Mouse (Mus musculus) hindbrain, embryonic 11.5 days (tissue): ENCODE data around the gene Rbm17. TPM values are rescaled to one million over a fixed set of nuclear protein-coding genes. Genes with fewer than 3 reads are reported as not detected.
A peak's percentile ranks its signal among the peaks of the same experiment; 100 is the strongest.
"Not testable (repeated sequence)": the region's sequence is repeated elsewhere in the genome, so short reads cannot be mapped to it uniquely, and the experiment has no call there.

Source experiments
- ATAC-seq: fragments of 200-750 bp; cut with Nextera tagmentation; 2 replicates; pipeline ENCODE4 v1.8.0; 2017; ENCODE audit warnings: mild to moderate bottlenecking, moderate TSS enrichment, moderate library complexity; ENCODE audit not compliant: low FRiP score
- DNase-seq: peaks from one replicate; pipeline ENCODE4 v3.0.0-alpha.2; 2015; ENCODE audit warnings: low spot score
- H3K27ac ChIP-seq: fragments of 300-500 bp; sonication (generic); 2 replicates; pipeline ENCODE4 v1.5.1; 2014; ENCODE audit warnings: mild to moderate bottlenecking, low read depth, low read length
- H3K27me3 ChIP-seq: fragments of 300-500 bp; sonication (generic); 2 replicates; pipeline ENCODE4 v1.6.1; 2014; ENCODE audit warnings: mild to moderate bottlenecking, low read length, moderate library complexity, mixed read lengths; ENCODE audit not compliant: control insufficient read depth, insufficient read depth
- H3K36me3 ChIP-seq: fragments of 300-500 bp; sonication (generic); 2 replicates; pipeline ENCODE4 v1.6.1; 2014; ENCODE audit warnings: mild to moderate bottlenecking, low read length, moderate library complexity, mixed read lengths; ENCODE audit not compliant: control insufficient read depth, insufficient read depth
- H3K4me1 ChIP-seq: fragments of 300-500 bp; sonication (generic); replicated peaks from 2 replicates; pipeline ENCODE4 v1.6.1; 2014; ENCODE audit warnings: low read length, mixed read lengths; ENCODE audit not compliant: control insufficient read depth, insufficient read depth
- H3K4me2 ChIP-seq: fragments of 300-500 bp; sonication (generic); replicated peaks from 2 replicates; pipeline ENCODE4 v1.6.1; 2014; ENCODE audit warnings: mild to moderate bottlenecking, low read depth, low read length
- H3K4me3 ChIP-seq: fragments of 300-500 bp; sonication (generic); 2 replicates; pipeline ENCODE4 v1.5.1; 2014; ENCODE audit warnings: low read depth, low read length
- H3K9ac ChIP-seq: fragments of 300-500 bp; sonication (generic); 2 replicates; pipeline ENCODE4 v1.6.1; 2014; ENCODE audit warnings: low read depth, low read length
- H3K9me3 ChIP-seq: fragments of 300-500 bp; sonication (generic); 2 replicates; pipeline ENCODE4 v1.6.1; 2016; ENCODE audit warnings: low read length; ENCODE audit not compliant: control insufficient read depth
- WGBS: fragments of 180-500 bp; shearing (Covaris S2); extraction: QIAGEN DNeasy Blood & Tissue Kit; methylation state at CpG from one replicate; pipeline ENCODE4 v1.1.7; 2014; 5-methylcytosine and 5-hydroxymethylcytosine counted together
- polyA plus RNA-seq: library from polyadenylated mRNA; unstranded; fragments of >200 nt; fragmentation: Nextera tagmentation; extraction: Ambion mirVana; gene quantifications from 2 replicates; pipeline ENCODE4 v1.2.1, GENCODE M21; 2014

The Rbm17 gene
- polyA plus RNA-seq, 1 experiment from 2014 or later = 178 TPM

- DNase-seq, ATAC-seq: not testable (repeated sequence)
- WGBS = 83% methylated on average over 4 of the region's 4 CpGs
These were observed 2.8 kb upstream of the Rbm17 start for GRCm38 (mm10) chr2:11606718-11607117.

GRCm38 (mm10) chr2:11604911-11605310 lies 958 bp upstream of the Rbm17 start:
- no peaks in the 10 kb centered on the region for H3K4me1 ChIP-seq
- no peak overlapping the region for H3K27ac ChIP-seq
- no peak for ATAC-seq
- H3K4me3 ChIP-seq = no peak overlapping the region
- H3K4me2 ChIP-seq = no peak overlapping the region
- H3K9ac ChIP-seq = no peak overlapping the region
- no peaks in the 10 kb centered on the region for H3K36me3 ChIP-seq
- DNase-seq = no peak
- H3K9me3 ChIP-seq = no peaks in the 10 kb centered on the region
- H3K27me3 ChIP-seq = no peaks in the 10 kb centered on the region

More at GRCm38 (mm10) chr2:11606718-11607117, 2.8 kb upstream of the Rbm17 start:
- not testable (repeated sequence) for H3K27me3 ChIP-seq, H3K4me3 ChIP-seq, H3K4me1 ChIP-seq, H3K27ac ChIP-seq, H3K9me3 ChIP-seq, H3K9ac ChIP-seq, H3K36me3 ChIP-seq, H3K4me2 ChIP-seq

- Histone ChIP-seq H3K27me3 (no peaks in the 10 kb centered on the region), H3K9me3 (no peaks in the 10 kb centered on the region), H3K4me2 (peak overlapping the region; percentile 69), H3K27ac (peak overlapping the region; percentile 61; the same call in 1 of the 2 replicates), H3K4me1 (no peaks in the 10 kb centered on the region), H3K9ac (peak overlapping the region; percentile 97), H3K36me3 (peaks cover 4% of the 10 kb centered on the region; the same call in 1 of the 2 replicates), H3K4me3 (peak overlapping the region; percentile 92)
- 1% methylated on average over 68 of the region's 78 CpGs for WGBS
- peak; percentile 99 for ATAC-seq
- peak; percentile 96 for DNase-seq
These were observed 1.2 kb downstream of the Rbm17 start for GRCm38 (mm10) chr2:11602506-11603489.

- H3K9ac ChIP-seq = peak overlapping the region; percentile 97
- WGBS = 88% methylated on average over 6 of the region's 6 CpGs
These were observed 2.2 kb downstream of the Rbm17 start for GRCm38 (mm10) chr2:11601795-11602194.

GRCm38 (mm10) chr2:11597906-11598305 lies 6.0 kb downstream of the Rbm17 start:
- Histone ChIP-seq H3K36me3 (peaks cover 16% of the 10 kb centered on the region; the same call in 1 of the 2 replicates), H3K9me3 (no peaks in the 10 kb centered on the region), H3K4me2 (no peak overlapping the region), H3K9ac (no peak overlapping the region), H3K4me3 (no peak overlapping the region), H3K27ac (no peak overlapping the region), H3K4me1 (no peaks in the 10 kb centered on the region), H3K27me3 (no peaks in the 10 kb centered on the region)
- ATAC-seq (no peak), DNase-seq (no peak)
- 96% methylated on average over 7 of the region's 7 CpGs for WGBS

More at GRCm38 (mm10) chr2:11601795-11602194, 2.2 kb downstream of the Rbm17 start:
- ATAC-seq = no peak
- Histone ChIP-seq H3K9me3 (no peaks in the 10 kb centered on the region), H3K4me3 (peak overlapping the region; percentile 92), H3K27me3 (no peaks in the 10 kb centered on the region), H3K4me2 (peak overlapping the region; percentile 69), H3K27ac (no peak overlapping the region), H3K4me1 (no peaks in the 10 kb centered on the region), H3K36me3 (peaks cover 6% of the 10 kb centered on the region; the same call in 1 of the 2 replicates)
- DNase-seq = no peak

- Histone ChIP-seq H3K9me3 (no peaks in the 10 kb centered on the region), H3K27me3 (no peaks in the 10 kb centered on the region), H3K27ac (no peak overlapping the region), H3K9ac (no peak overlapping the region), H3K36me3 (peaks cover 21% of the 10 kb centered on the region; the same call in 1 of the 2 replicates), H3K4me1 (no peaks in the 10 kb centered on the region), H3K4me2 (no peak overlapping the region), H3K4me3 (no peak overlapping the region)
- WGBS = 93% methylated on average over 2 of the region's 2 CpGs
- ATAC-seq (no peak), DNase-seq (no peak)
These were observed 7.3 kb downstream of the Rbm17 start for GRCm38 (mm10) chr2:11596690-11597089.

GRCm38 (mm10) chr2:11587996-11588395 lies 16.0 kb downstream of the Rbm17 start:
- no peak overlapping the region for H3K4me3 ChIP-seq
- no peaks in the 10 kb centered on the region for H3K27me3 ChIP-seq
- H3K9ac ChIP-seq = no peak overlapping the region
- H3K36me3 ChIP-seq = peaks cover 13% of the 10 kb centered on the region
- no peak for DNase-seq
- H3K27ac ChIP-seq = no peak overlapping the region
- ATAC-seq = no peak
- no peak overlapping the region for H3K4me2 ChIP-seq
- no peaks in the 10 kb centered on the region for H3K4me1 ChIP-seq
- WGBS = 89% methylated on average over 4 of the region's 4 CpGs
- H3K9me3 ChIP-seq = no peaks in the 10 kb centered on the region

GRCm38 (mm10) chr2:11579399-11579798 lies 24.6 kb downstream of the Rbm17 start:
- Histone ChIP-seq H3K9me3 (no peaks in the 10 kb centered on the region), H3K27ac (no peak overlapping the region)
- no peak for ATAC-seq

More at GRCm38 (mm10) chr2:11579399-11579798, 24.6 kb downstream of the Rbm17 start:
- no peak overlapping the region for H3K9ac ChIP-seq
- no peaks in the 10 kb centered on the region for H3K27me3 ChIP-seq
- no peak overlapping the region for H3K4me2 ChIP-seq
- no peaks in the 10 kb centered on the region for H3K4me1 ChIP-seq
- no peak for DNase-seq
- H3K4me3 ChIP-seq = no peak overlapping the region
- H3K36me3 ChIP-seq = 0 out of 2 replicates have a peak, but pooled peaks cover 2% of the 10 kb centered on the region
- WGBS = 93% methylated on average over 4 of the region's 4 CpGs
